Mouse (Mus musculus) spleen, postnatal 36 days (tissue): ENCODE results near the gene Elp1.

ENCODE experiments used
- DNase-seq, 2 experiments: peaks; one replicate each; pipeline ENCODE4 v3.0.0; 2022; ENCODE audit warnings: low spot score in 2 of 2, mixed read lengths in 1 of 2

The Elp1 gene

GRCm38 (mm10) chr4:56801907-56802668, at the start of gene Elp1, which contains the start of gene Fam206a:
Elp1 (minus strand) TSS chr4:56802331.
Fam206a (plus strand) TSS chr4:56802345.
- peak; percentile 88 to 91 for DNase-seq

GRCm38 (mm10) chr4:56850724-56851123, 48.6 kb upstream of the Elp1 start:
- no peak for DNase-seq

- DNase-seq: no peak
Observed at GRCm38 (mm10) chr4:56848044-56848443, 45.9 kb upstream of the Elp1 start.

- no peak for DNase-seq
Observed at GRCm38 (mm10) chr4:56847400-56847799, 45.3 kb upstream of the Elp1 start.

GRCm38 (mm10) chr4:56845896-56846533, 43.9 kb upstream of the Elp1 start:
- DNase-seq: no peak

GRCm38 (mm10) chr4:56844911-56845310, 42.8 kb upstream of the Elp1 start:
- no peak for DNase-seq

- no peak for DNase-seq
Observed at GRCm38 (mm10) chr4:56843963-56844362, 41.8 kb upstream of the Elp1 start.

- DNase-seq: no peak
Observed at GRCm38 (mm10) chr4:56842501-56842900, 40.4 kb upstream of the Elp1 start.

GRCm38 (mm10) chr4:56840297-56840696, 38.2 kb upstream of the Elp1 start:
- no peak for DNase-seq

GRCm38 (mm10) chr4:56837661-56838060, 35.5 kb upstream of the Elp1 start:
- no peak for DNase-seq

GRCm38 (mm10) chr4:56831998-56832397, 29.9 kb upstream of the Elp1 start:
- no peak for DNase-seq

- DNase-seq: no peak
Observed at GRCm38 (mm10) chr4:56831013-56831609, 29.0 kb upstream of the Elp1 start.

GRCm38 (mm10) chr4:56829511-56829921, 27.4 kb upstream of the Elp1 start:
- no peak for DNase-seq

- no peak for DNase-seq
Observed at GRCm38 (mm10) chr4:56828932-56829331, 26.8 kb upstream of the Elp1 start.

- DNase-seq: no peak
Observed at GRCm38 (mm10) chr4:56824231-56824630, 22.1 kb upstream of the Elp1 start.

GRCm38 (mm10) chr4:56820017-56820550, 18.0 kb upstream of the Elp1 start:
- DNase-seq: no peak

- DNase-seq: no peak
Observed at GRCm38 (mm10) chr4:56815131-56815530, 13.0 kb upstream of the Elp1 start.

- DNase-seq: no peak
Observed at GRCm38 (mm10) chr4:56812096-56812495, 10.0 kb upstream of the Elp1 start.

- DNase-seq: no peak
Observed at GRCm38 (mm10) chr4:56811642-56812041, 9.5 kb upstream of the Elp1 start.

- DNase-seq: no peak
Observed at GRCm38 (mm10) chr4:56809050-56809449, 6.9 kb upstream of the Elp1 start.

- DNase-seq: no peak
Observed at GRCm38 (mm10) chr4:56802669-56803150, 579 bp upstream of the Elp1 start.

GRCm38 (mm10) chr4:56791373-56791772, 10.8 kb downstream of the Elp1 start:
- no peak for DNase-seq
